Mouse (Mus musculus): ENCODE data around the gene Tmem132b. TPM values are rescaled to one million over a fixed set of nuclear protein-coding genes. Genes with fewer than 3 reads are reported as not detected.

Gene Tmem132b
- polyA plus RNA-seq, 1 experiment from 2014 or later, result 8.4 TPM

- Histone ChIP-seq H3K4me3 (replicated peaks; ENCODE audit: low read length) (no peak overlapping the region), H3K27me3 (replicated peaks; ENCODE audit: control insufficient read depth, insufficient read depth, low read length) (no peaks in the 10 kb centered on the region), H3K27ac (ENCODE audit: low read length) (no peak overlapping the region), H3K4me2 (ENCODE audit: low read length) (no peak overlapping the region), H3K4me1 (replicated peaks; ENCODE audit: control insufficient read depth, insufficient read depth, low read length) (peaks cover 18% of the 10 kb centered on the region), H3K36me3 (ENCODE audit: control insufficient read depth, insufficient read depth) (no peaks in the 10 kb centered on the region), H3K9ac (replicated peaks; ENCODE audit: low read depth, low read length) (0 out of 2 replicates have a peak overlapping the region, but pooled peaks have one; percentile 25), H3K9me3 (ENCODE audit: control insufficient read depth, low read length) (no peaks in the 10 kb centered on the region)
- 22% methylated on average over 11 of the region's 11 CpGs for WGBS
- no peak for ATAC-seq
Observed at GRCm38 (mm10) chr5:125549750-125550489, 18.3 kb downstream of the Tmem132b start.

- H3K36me3 ChIP-seq (ENCODE audit: control insufficient read depth, insufficient read depth), result no peaks in the 10 kb centered on the region
- H3K4me3 ChIP-seq (replicated peaks; ENCODE audit: low read length), result no peak overlapping the region
- H3K4me1 ChIP-seq (replicated peaks; ENCODE audit: control insufficient read depth, insufficient read depth, low read length), result no peaks in the 10 kb centered on the region
- H3K27me3 ChIP-seq (replicated peaks; ENCODE audit: control insufficient read depth, insufficient read depth, low read length), result no peaks in the 10 kb centered on the region
- H3K27ac ChIP-seq (ENCODE audit: low read length), result no peak overlapping the region
- H3K4me2 ChIP-seq (ENCODE audit: low read length), result no peak overlapping the region
- WGBS, result 55% methylated on average over 5 of the region's 5 CpGs
- no peaks in the 10 kb centered on the region for H3K9me3 ChIP-seq (ENCODE audit: control insufficient read depth, low read length)
- H3K9ac ChIP-seq (replicated peaks; ENCODE audit: low read depth, low read length), result no peak overlapping the region
- ATAC-seq, result no peak
Observed at GRCm38 (mm10) chr5:125555732-125556131, 24.2 kb downstream of the Tmem132b start.

GRCm38 (mm10) chr5:125563492-125563891 is 31.9 kb downstream of the Tmem132b start:
- no peaks in the 10 kb centered on the region for H3K9me3 ChIP-seq (ENCODE audit: control insufficient read depth, low read length)
- H3K9ac ChIP-seq (replicated peaks; ENCODE audit: low read depth, low read length), result no peak overlapping the region
- no peak overlapping the region for H3K4me2 ChIP-seq (ENCODE audit: low read length)
- WGBS, result 76% methylated on average over 6 of the region's 6 CpGs
- H3K27ac ChIP-seq (ENCODE audit: low read length), result no peak overlapping the region
- ATAC-seq, result no peak
- no peak overlapping the region for H3K4me3 ChIP-seq (replicated peaks; ENCODE audit: low read length)
- H3K27me3 ChIP-seq (replicated peaks; ENCODE audit: control insufficient read depth, insufficient read depth, low read length), result no peaks in the 10 kb centered on the region
- no peaks in the 10 kb centered on the region for H3K36me3 ChIP-seq (ENCODE audit: control insufficient read depth, insufficient read depth)
- no peaks in the 10 kb centered on the region for H3K4me1 ChIP-seq (replicated peaks; ENCODE audit: control insufficient read depth, insufficient read depth, low read length)

GRCm38 (mm10) chr5:125565725-125566124 is 34.2 kb downstream of the Tmem132b start:
- H3K27me3 ChIP-seq (replicated peaks; ENCODE audit: control insufficient read depth, insufficient read depth, low read length), result no peaks in the 10 kb centered on the region
- H3K4me3 ChIP-seq (replicated peaks; ENCODE audit: low read length), result no peak overlapping the region
- no peak overlapping the region for H3K9ac ChIP-seq (replicated peaks; ENCODE audit: low read depth, low read length)
- H3K4me1 ChIP-seq (replicated peaks; ENCODE audit: control insufficient read depth, insufficient read depth, low read length), result no peaks in the 10 kb centered on the region
- no peak overlapping the region for H3K4me2 ChIP-seq (ENCODE audit: low read length)
- no peak for ATAC-seq
- 85% methylated on average over 11 of the region's 11 CpGs for WGBS
- H3K27ac ChIP-seq (ENCODE audit: low read length), result no peak overlapping the region
- H3K9me3 ChIP-seq (ENCODE audit: control insufficient read depth, low read length), result no peaks in the 10 kb centered on the region
- no peaks in the 10 kb centered on the region for H3K36me3 ChIP-seq (ENCODE audit: control insufficient read depth, insufficient read depth)

- no peak for ATAC-seq
- H3K9ac ChIP-seq (replicated peaks; ENCODE audit: low read depth, low read length), result no peak overlapping the region
- no peak overlapping the region for H3K4me3 ChIP-seq (replicated peaks; ENCODE audit: low read length)
- no peaks in the 10 kb centered on the region for H3K9me3 ChIP-seq (ENCODE audit: control insufficient read depth, low read length)
- H3K4me2 ChIP-seq (ENCODE audit: low read length), result no peak overlapping the region
- H3K4me1 ChIP-seq (replicated peaks; ENCODE audit: control insufficient read depth, insufficient read depth, low read length), result no peaks in the 10 kb centered on the region
- H3K36me3 ChIP-seq (ENCODE audit: control insufficient read depth, insufficient read depth), result no peaks in the 10 kb centered on the region
- no peaks in the 10 kb centered on the region for H3K27me3 ChIP-seq (replicated peaks; ENCODE audit: control insufficient read depth, insufficient read depth, low read length)
- H3K27ac ChIP-seq (ENCODE audit: low read length), result no peak overlapping the region
Observed at GRCm38 (mm10) chr5:125568457-125568856, 36.9 kb downstream of the Tmem132b start.

GRCm38 (mm10) chr5:125572011-125572410 is 40.4 kb downstream of the Tmem132b start:
- Histone ChIP-seq H3K27ac (ENCODE audit: low read length) (no peak overlapping the region), H3K9ac (replicated peaks; ENCODE audit: low read depth, low read length) (no peak overlapping the region), H3K4me3 (replicated peaks; ENCODE audit: low read length) (no peak overlapping the region), H3K9me3 (ENCODE audit: control insufficient read depth, low read length) (no peaks in the 10 kb centered on the region), H3K4me2 (ENCODE audit: low read length) (no peak overlapping the region), H3K4me1 (replicated peaks; ENCODE audit: control insufficient read depth, insufficient read depth, low read length) (peaks cover 8% of the 10 kb centered on the region; the same call in 1 of the 2 replicates), H3K27me3 (replicated peaks; ENCODE audit: control insufficient read depth, insufficient read depth, low read length) (no peaks in the 10 kb centered on the region), H3K36me3 (ENCODE audit: control insufficient read depth, insufficient read depth) (no peaks in the 10 kb centered on the region)
- ATAC-seq, result no peak
- WGBS, result 87% methylated on average over 5 of the region's 5 CpGs

GRCm38 (mm10) chr5:125574886-125575285 is 43.3 kb downstream of the Tmem132b start:
- Histone ChIP-seq H3K9me3 (ENCODE audit: control insufficient read depth, low read length) (no peaks in the 10 kb centered on the region), H3K27ac (ENCODE audit: low read length) (no peak overlapping the region), H3K9ac (replicated peaks; ENCODE audit: low read depth, low read length) (0 out of 2 replicates have a peak overlapping the region, but pooled peaks have one; percentile 8), H3K4me1 (replicated peaks; ENCODE audit: control insufficient read depth, insufficient read depth, low read length) (peaks cover 11% of the 10 kb centered on the region; the same call in 1 of the 2 replicates), H3K4me3 (replicated peaks; ENCODE audit: low read length) (no peak overlapping the region), H3K36me3 (ENCODE audit: control insufficient read depth, insufficient read depth) (no peaks in the 10 kb centered on the region), H3K4me2 (ENCODE audit: low read length) (no peak overlapping the region), H3K27me3 (replicated peaks; ENCODE audit: control insufficient read depth, insufficient read depth, low read length) (no peaks in the 10 kb centered on the region)
- WGBS, result 2% methylated on average over 8 of the region's 8 CpGs
- ATAC-seq, result no peak

- ATAC-seq, result no peak
- H3K4me3 ChIP-seq (replicated peaks; ENCODE audit: low read length), result no peak overlapping the region
- no peaks in the 10 kb centered on the region for H3K36me3 ChIP-seq (ENCODE audit: control insufficient read depth, insufficient read depth)
- no peak overlapping the region for H3K9ac ChIP-seq (replicated peaks; ENCODE audit: low read depth, low read length)
- no peaks in the 10 kb centered on the region for H3K27me3 ChIP-seq (replicated peaks; ENCODE audit: control insufficient read depth, insufficient read depth, low read length)
- H3K4me1 ChIP-seq (replicated peaks; ENCODE audit: control insufficient read depth, insufficient read depth, low read length), result peaks cover 11% of the 10 kb centered on the region; the same call in 1 of the 2 replicates
- H3K27ac ChIP-seq (ENCODE audit: low read length), result no peak overlapping the region
- no peak overlapping the region for H3K4me2 ChIP-seq (ENCODE audit: low read length)
- no peaks in the 10 kb centered on the region for H3K9me3 ChIP-seq (ENCODE audit: control insufficient read depth, low read length)
- WGBS, result 93% methylated on average over 2 of the region's 2 CpGs
Observed at GRCm38 (mm10) chr5:125575866-125576265, 44.3 kb downstream of the Tmem132b start.

GRCm38 (mm10) chr5:125578661-125579060 is 47.1 kb downstream of the Tmem132b start:
- Histone ChIP-seq H3K4me2 (ENCODE audit: low read length) (no peak overlapping the region), H3K36me3 (ENCODE audit: control insufficient read depth, insufficient read depth) (no peaks in the 10 kb centered on the region), H3K9ac (replicated peaks; ENCODE audit: low read depth, low read length) (no peak overlapping the region), H3K27ac (ENCODE audit: low read length) (no peak overlapping the region), H3K9me3 (ENCODE audit: control insufficient read depth, low read length) (no peaks in the 10 kb centered on the region), H3K27me3 (replicated peaks; ENCODE audit: control insufficient read depth, insufficient read depth, low read length) (no peaks in the 10 kb centered on the region), H3K4me1 (replicated peaks; ENCODE audit: control insufficient read depth, insufficient read depth, low read length) (peaks cover 11% of the 10 kb centered on the region; the same call in 1 of the 2 replicates), H3K4me3 (replicated peaks; ENCODE audit: low read length) (no peak overlapping the region)
- ATAC-seq, result no peak
- 57% methylated on average over 13 of the region's 13 CpGs for whole genome bisulfite sequencing

Measured in forebrain, embryonic 16.5 days (tissue).